Mouse (Mus musculus): ENCODE measurements at regions not wholly inside any gene's neighbourhood (a gene's known extent, or its start where the extent isn't known, plus 50 kb on each side); places are given as distances from the start of the nearest gene placed in this dataset.

GRCm38 (mm10) chr13:119252006-119252405, 176.4 kb upstream of the Paip1 start:
- TF ChIP-seq CTCF (IDR thresholded peaks at IDR 0.05; ENCODE audit: low read depth) (no peak), EP300 (IDR thresholded peaks at IDR 0.05; ENCODE audit: low read depth) (no peak)
